Mouse (Mus musculus): ENCODE results near the gene 2700049A03Rik. TPM values are rescaled to one million over a fixed set of nuclear protein-coding genes. Genes with fewer than 3 reads are reported as not detected.

Gene 2700049A03Rik
- polyA plus RNA-seq, 1 experiment from 2014 or later = 21.5 TPM

DNA sequence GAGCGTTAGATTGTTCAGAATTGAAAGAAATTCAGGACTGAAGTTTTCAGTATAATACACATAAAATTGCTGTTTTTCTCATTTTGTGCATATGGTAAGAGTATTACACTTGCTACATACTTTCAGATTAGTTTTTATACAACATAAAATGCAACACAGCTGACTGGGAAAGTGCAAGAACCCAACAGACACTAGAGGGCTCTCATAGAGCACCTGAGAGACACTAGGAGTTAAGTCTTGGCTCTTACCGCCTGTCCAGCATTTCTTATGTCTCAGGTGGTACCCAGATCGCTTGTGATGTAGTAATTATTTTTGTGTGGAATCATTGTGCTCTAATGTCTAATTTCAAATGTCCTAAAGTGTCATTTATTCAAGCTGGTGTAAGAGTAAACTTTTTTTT, 61.0 kb downstream of the 2700049A03Rik start:
- no peak overlapping the region for H3K4me2 ChIP-seq
- no peak for ATAC-seq (ENCODE audit: low FRiP score)
- H3K9me3 ChIP-seq = no peaks in the 10 kb centered on the region
- peaks cover 46% of the 10 kb centered on the region for H3K36me3 ChIP-seq (replicated peaks)
- no peak overlapping the region for H3K4me3 ChIP-seq (replicated peaks)
- WGBS = 77% methylated on average over 3 of the region's 3 CpGs
- H3K4me1 ChIP-seq = no peaks in the 10 kb centered on the region
- H3K27ac ChIP-seq = no peak overlapping the region
- no peak overlapping the region for H3K9ac ChIP-seq
- no peaks in the 10 kb centered on the region for H3K27me3 ChIP-seq

DNA sequence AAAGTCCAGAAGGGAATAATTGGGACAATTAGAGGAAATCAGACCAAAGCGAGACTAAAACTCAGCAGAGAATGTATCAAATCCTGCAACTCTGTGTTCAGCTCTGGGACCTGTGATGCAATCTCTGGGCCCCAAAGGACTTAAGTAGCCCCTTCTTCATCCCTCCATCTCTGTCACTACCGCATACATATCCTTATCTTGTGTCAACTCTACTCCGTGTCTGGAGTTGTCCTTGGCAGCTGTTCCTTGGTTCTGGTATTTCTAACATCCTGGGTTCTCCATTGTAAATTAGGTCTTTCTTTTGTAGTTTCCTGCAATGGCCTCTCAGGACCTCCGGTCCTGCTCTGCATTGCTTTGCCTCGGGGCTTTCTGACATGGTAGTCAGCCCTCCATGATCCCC, 65.1 kb downstream of the 2700049A03Rik start:
- H3K4me2 ChIP-seq = no peak overlapping the region
- peaks cover 35% of the 10 kb centered on the region for H3K36me3 ChIP-seq (replicated peaks)
- no peaks in the 10 kb centered on the region for H3K4me1 ChIP-seq
- H3K4me3 ChIP-seq (replicated peaks) = no peak overlapping the region
- H3K27ac ChIP-seq = no peak overlapping the region
- ATAC-seq (ENCODE audit: low FRiP score) = no peak
- H3K9me3 ChIP-seq = no peaks in the 10 kb centered on the region
- WGBS = 85% methylated on average over 5 of the region's 5 CpGs
- H3K27me3 ChIP-seq = no peaks in the 10 kb centered on the region
- no peak overlapping the region for H3K9ac ChIP-seq

DNA sequence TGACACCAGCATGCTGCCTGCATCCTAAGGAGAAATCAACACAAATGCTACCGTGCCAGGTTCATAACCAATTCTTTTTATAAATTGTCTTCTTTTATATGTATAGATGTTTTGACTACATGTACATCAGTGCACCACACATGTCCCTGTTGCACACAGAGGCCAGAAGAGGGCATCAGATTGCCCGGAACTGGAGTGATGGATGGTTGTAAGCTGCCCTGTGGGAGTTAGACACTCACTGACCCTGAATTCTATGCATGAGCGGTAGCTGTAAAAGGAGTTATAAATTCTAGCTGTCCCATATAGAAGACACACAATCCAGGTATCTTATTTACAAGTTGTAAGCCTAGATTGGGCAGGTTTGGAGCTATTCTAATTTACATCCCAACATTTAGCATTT, 67.7 kb downstream of the 2700049A03Rik start:
- 89% methylated on average over 3 of the region's 3 CpGs for WGBS
- Histone ChIP-seq H3K9me3 (no peaks in the 10 kb centered on the region), H3K4me2 (no peak overlapping the region), H3K4me1 (no peaks in the 10 kb centered on the region), H3K4me3 (replicated peaks) (no peak overlapping the region), H3K36me3 (replicated peaks) (peaks cover 35% of the 10 kb centered on the region), H3K27ac (no peak overlapping the region), H3K27me3 (no peaks in the 10 kb centered on the region), H3K9ac (no peak overlapping the region)
- ATAC-seq (ENCODE audit: low FRiP score) = no peak

DNA sequence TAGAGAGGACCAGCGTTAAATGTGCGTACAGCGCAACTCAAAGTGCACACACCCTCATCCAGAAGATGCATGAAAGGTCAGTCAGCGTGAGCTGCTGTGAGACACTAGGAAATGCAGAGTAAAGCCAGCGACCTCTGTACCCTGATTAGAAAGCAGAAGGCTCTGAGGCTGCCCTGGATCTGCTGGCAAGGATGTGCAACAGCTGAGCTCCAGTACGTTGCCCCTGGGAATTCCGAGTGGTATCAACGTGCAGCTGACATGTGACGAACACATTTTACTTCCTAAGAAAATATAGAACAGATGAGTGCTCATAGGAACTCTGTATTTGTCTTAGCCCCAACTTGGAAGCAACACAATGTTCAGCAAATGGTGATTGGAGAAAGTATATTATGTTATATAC, 80.5 kb downstream of the 2700049A03Rik start:
- WGBS = 85% methylated on average over 9 of the region's 9 CpGs
- Histone ChIP-seq H3K9ac (no peak overlapping the region), H3K4me1 (no peaks in the 10 kb centered on the region), H3K27me3 (no peaks in the 10 kb centered on the region), H3K9me3 (no peaks in the 10 kb centered on the region), H3K4me2 (no peak overlapping the region), H3K36me3 (replicated peaks) (peaks cover 47% of the 10 kb centered on the region), H3K4me3 (replicated peaks) (no peak overlapping the region), H3K27ac (no peak overlapping the region)
- ATAC-seq (ENCODE audit: low FRiP score) = no peak

DNA sequence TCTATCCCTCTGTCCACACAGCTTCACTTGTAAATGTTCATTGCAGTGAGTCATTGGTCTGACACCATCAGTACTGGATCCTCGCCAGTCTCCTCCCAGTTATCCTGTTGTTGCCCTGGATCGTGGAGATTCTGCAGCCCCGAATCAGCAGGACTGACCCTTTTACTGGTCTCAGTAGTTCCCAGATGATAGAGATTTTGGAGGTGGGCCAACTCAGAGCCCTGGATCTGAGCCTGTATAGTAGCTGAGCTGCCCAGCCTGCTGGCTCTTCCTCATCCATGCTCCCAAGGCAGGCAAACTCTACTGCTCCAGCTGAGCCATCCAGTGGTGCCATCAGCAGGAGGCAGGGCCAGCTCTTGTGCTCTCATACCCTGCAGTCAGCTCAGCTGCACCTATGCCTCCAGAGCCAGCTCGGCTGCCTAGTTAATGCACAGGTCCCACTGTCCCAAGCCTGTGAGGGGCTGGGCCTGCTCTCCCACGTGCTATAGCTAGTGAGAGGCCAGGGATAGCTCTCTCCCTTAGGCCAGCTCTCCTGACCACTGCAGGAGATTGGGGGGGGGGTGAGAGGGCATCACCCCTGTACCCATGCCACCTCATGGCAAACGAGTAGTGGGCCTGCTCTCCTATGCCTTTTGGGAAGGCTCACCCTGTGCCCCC, 81.3 kb downstream of the 2700049A03Rik start:
- H3K27ac ChIP-seq = no peak overlapping the region
- no peaks in the 10 kb centered on the region for H3K9me3 ChIP-seq
- H3K9ac ChIP-seq = no peak overlapping the region
- H3K4me1 ChIP-seq = no peaks in the 10 kb centered on the region
- H3K4me3 ChIP-seq (replicated peaks) = no peak overlapping the region
- H3K4me2 ChIP-seq = no peak overlapping the region
- H3K36me3 ChIP-seq (replicated peaks) = peaks cover 53% of the 10 kb centered on the region
- H3K27me3 ChIP-seq = no peaks in the 10 kb centered on the region
- WGBS = 83% methylated on average over 6 of the region's 6 CpGs
- ATAC-seq (ENCODE audit: low FRiP score) = no peak

DNA sequence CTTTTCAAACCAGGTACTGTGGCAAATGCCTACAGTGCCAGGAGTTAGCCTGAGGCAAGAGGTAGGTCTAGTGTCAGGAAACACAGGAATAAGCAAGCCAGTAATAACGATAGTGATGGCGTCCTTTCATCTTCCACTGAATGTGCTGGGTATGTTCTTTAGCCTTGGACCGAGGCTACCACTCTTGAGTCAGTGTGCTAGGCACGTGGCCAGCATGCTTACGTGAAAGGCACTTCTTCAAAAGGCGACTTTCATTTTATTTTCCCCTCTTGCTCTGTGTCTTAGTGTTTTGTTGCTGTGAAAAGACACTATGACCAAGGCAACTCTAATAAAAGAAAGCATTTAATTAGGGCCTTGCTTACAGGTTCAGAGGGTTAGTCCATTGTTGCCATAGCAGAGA, 86.1 kb downstream of the 2700049A03Rik start:
- no peaks in the 10 kb centered on the region for H3K4me1 ChIP-seq
- no peak overlapping the region for H3K4me2 ChIP-seq
- peaks cover 45% of the 10 kb centered on the region for H3K36me3 ChIP-seq (replicated peaks)
- H3K4me3 ChIP-seq (replicated peaks) = no peak overlapping the region
- H3K9ac ChIP-seq = no peak overlapping the region
- WGBS = 87% methylated on average over 6 of the region's 6 CpGs
- ATAC-seq (ENCODE audit: low FRiP score) = no peak
- H3K27ac ChIP-seq = no peak overlapping the region
- no peaks in the 10 kb centered on the region for H3K27me3 ChIP-seq
- H3K9me3 ChIP-seq = no peaks in the 10 kb centered on the region

DNA sequence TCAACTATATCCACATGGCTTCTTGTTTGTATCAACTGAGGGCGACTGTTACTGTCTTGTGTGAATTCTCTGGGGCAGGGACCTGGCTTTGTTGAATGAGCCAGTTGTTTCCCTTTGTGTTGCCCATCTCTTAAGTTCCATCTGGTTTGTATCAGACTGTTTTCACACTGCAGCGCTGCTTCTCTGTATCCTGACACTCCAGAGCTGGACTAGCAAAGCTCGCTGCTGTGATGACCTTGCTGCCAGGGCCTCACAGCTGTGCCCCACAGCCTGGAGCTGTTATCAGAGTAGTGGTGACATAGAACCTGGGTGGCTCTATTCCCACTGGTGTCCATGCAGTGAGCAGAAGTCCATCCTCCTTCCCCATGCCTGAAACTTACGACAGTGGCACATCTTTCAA, 91.1 kb downstream of the 2700049A03Rik start:
- 74% methylated on average over 4 of the region's 4 CpGs for WGBS
- no peak overlapping the region for H3K9ac ChIP-seq
- no peak for ATAC-seq (ENCODE audit: low FRiP score)
- H3K4me2 ChIP-seq = no peak overlapping the region
- H3K36me3 ChIP-seq (replicated peaks) = peaks cover 20% of the 10 kb centered on the region
- no peak overlapping the region for H3K4me3 ChIP-seq (replicated peaks)
- no peaks in the 10 kb centered on the region for H3K4me1 ChIP-seq
- no peaks in the 10 kb centered on the region for H3K27me3 ChIP-seq
- H3K9me3 ChIP-seq = no peaks in the 10 kb centered on the region
- H3K27ac ChIP-seq = no peak overlapping the region

DNA sequence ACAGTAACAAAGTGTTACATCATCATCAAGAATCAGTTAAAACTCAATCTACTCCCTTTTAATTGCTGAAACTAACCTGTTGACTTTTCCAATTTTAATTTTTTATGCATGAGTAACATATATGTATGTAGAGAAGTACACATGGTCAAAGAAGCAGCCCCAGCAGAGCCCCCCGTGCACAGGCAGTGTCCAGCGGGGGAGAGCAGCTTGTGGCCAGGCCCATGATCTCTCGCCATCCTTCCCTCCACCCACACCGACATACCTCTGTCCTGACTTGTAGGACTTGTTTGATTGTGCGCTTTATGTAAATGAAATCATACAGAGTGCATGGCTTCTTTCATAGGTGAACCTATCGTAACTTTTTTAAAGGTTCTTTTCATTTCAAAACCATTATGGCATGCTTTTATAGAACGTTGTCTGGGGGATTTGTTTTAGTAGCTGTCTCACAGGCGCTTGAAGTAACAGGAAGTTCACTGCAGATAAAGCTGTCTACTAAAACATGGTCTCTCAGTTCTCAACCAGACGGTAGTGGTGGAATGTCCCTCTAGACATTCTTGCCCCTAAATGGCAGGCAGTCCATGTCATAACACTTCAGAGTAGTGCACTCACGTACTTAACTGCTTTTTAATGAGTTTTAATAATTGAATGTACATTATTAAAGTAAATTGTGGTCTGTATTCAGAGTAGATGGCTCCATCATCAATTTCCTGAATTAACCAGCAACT, 92.4 kb downstream of the 2700049A03Rik start:
- no peak overlapping the region for H3K27ac ChIP-seq
- no peak for ATAC-seq (ENCODE audit: low FRiP score)
- no peaks in the 10 kb centered on the region for H3K9me3 ChIP-seq
- H3K4me3 ChIP-seq (replicated peaks) = no peak overlapping the region
- H3K4me1 ChIP-seq = no peaks in the 10 kb centered on the region
- H3K9ac ChIP-seq = no peak overlapping the region
- WGBS = 83% methylated on average over 10 of the region's 10 CpGs
- H3K4me2 ChIP-seq = no peak overlapping the region
- peaks cover 14% of the 10 kb centered on the region; the same call in 1 of the 2 replicates for H3K36me3 ChIP-seq (replicated peaks)
- no peaks in the 10 kb centered on the region for H3K27me3 ChIP-seq

DNA sequence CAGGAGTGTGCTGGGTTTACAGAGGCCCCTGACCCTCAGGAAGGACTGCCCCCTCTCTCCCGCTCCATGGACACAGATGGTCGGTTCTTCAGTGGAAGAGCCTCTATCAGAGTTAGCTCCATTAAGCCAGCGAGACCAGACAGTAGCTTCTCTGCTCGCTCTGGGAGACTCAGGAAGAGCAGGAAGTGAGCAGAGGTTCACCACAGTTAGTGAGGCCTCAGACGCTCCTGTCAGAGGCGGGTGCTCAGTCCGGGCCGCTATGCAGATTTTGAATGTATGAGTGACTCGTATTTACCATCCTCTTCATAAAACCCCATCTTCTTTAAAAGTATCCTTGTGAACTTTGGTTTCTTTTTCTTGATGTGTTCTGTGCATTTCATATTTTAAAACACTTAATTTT, 94.9 kb downstream of the 2700049A03Rik start:
- H3K27me3 ChIP-seq = no peaks in the 10 kb centered on the region
- WGBS = 88% methylated on average over 9 of the region's 9 CpGs
- H3K27ac ChIP-seq = no peak overlapping the region
- no peaks in the 10 kb centered on the region for H3K9me3 ChIP-seq
- H3K4me2 ChIP-seq = no peak overlapping the region
- H3K9ac ChIP-seq = no peak overlapping the region
- no peak overlapping the region for H3K4me3 ChIP-seq (replicated peaks)
- H3K36me3 ChIP-seq (replicated peaks) = 0 out of 2 replicates have a peak, but pooled peaks cover 4% of the 10 kb centered on the region
- H3K4me1 ChIP-seq = no peaks in the 10 kb centered on the region
- ATAC-seq (ENCODE audit: low FRiP score) = no peak

DNA sequence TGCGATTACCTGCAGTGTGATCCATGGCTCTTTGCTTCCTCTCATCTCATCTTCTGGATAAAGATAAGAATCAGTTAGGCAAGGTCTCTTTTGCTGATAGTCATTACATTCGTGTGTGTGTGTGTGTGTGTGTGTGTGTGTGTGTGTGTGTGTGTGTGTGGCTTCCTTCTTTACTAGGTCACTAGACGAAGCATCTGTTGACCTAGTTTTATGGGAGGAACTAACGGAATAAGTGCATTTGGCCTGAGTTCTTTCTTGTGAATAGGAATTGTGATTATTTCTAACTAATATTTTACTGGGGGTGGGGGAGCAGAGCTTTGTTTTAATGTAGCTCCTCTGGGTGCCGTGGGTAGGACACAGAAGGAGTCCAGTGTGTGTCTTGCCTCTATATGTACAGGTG, 96.8 kb downstream of the 2700049A03Rik start:
- no peak for ATAC-seq (ENCODE audit: low FRiP score)
- no peaks in the 10 kb centered on the region for H3K4me1 ChIP-seq
- H3K9me3 ChIP-seq = no peaks in the 10 kb centered on the region
- whole genome bisulfite sequencing = 88% methylated on average over 5 of the region's 5 CpGs
- no peak overlapping the region for H3K4me2 ChIP-seq
- H3K27me3 ChIP-seq = no peaks in the 10 kb centered on the region
- no peak overlapping the region for H3K4me3 ChIP-seq (replicated peaks)
- H3K36me3 ChIP-seq (replicated peaks) = 0 out of 2 replicates have a peak, but pooled peaks cover 4% of the 10 kb centered on the region
- no peak overlapping the region for H3K9ac ChIP-seq
- H3K27ac ChIP-seq = no peak overlapping the region

DNA sequence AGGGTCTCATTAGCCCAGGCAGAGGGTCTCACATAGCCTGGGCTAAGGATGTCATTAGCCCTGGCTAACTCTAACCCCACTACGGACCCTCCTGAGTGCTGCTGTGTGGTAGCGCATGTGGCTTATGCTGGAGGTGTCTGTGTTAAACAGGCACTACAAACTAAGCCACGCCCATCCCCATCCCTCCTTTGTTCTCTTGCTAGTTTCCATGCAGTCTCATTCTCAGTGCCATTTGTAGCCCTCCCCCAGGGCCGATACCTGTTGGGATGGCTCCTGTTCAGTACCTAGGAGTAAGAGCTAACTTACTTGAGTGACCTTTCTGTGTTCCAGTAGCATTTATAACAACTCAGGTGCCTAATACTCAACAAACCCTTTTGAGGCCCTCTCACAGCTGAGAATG, 100.4 kb downstream of the 2700049A03Rik start:
- 77% methylated on average over 4 of the region's 4 CpGs for WGBS
- Histone ChIP-seq H3K4me3 (replicated peaks) (no peak overlapping the region), H3K4me1 (no peaks in the 10 kb centered on the region), H3K9me3 (peaks cover 2% of the 10 kb centered on the region; the same call in 1 of the 2 replicates), H3K36me3 (replicated peaks) (peaks cover 15% of the 10 kb centered on the region), H3K9ac (no peak overlapping the region), H3K4me2 (no peak overlapping the region), H3K27me3 (no peaks in the 10 kb centered on the region), H3K27ac (no peak overlapping the region)
- no peak for ATAC-seq (ENCODE audit: low FRiP score)

DNA sequence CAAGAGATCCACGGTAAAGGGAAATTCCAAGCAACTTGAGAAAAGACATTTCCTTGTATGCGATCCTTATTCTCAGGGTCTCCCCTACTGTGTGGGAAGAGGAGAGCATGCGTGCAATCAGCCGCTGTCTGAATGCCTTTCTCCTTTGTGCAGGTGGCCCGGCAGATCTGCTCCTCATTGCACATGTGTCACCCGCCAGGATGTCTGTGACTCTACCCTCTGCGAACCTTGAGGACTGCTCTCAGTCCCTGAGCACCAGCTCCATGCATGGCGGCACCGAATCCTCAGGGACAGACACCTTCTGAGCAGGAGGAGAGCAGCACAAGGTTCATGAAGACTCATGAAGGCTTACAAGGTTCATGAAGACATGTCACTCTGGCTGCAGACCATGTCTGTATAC, 106.1 kb downstream of the 2700049A03Rik start:
- ATAC-seq (ENCODE audit: low FRiP score) = no peak
- 83% methylated on average over 9 of the region's 9 CpGs for WGBS
- peaks cover 45% of the 10 kb centered on the region for H3K36me3 ChIP-seq (replicated peaks)

More for the DNA sequence above, 106.1 kb downstream of the 2700049A03Rik start:
- Histone ChIP-seq H3K27ac (no peak overlapping the region), H3K27me3 (no peaks in the 10 kb centered on the region), H3K4me1 (no peaks in the 10 kb centered on the region), H3K9me3 (peaks cover 11% of the 10 kb centered on the region), H3K4me2 (no peak overlapping the region), H3K4me3 (replicated peaks) (no peak overlapping the region), H3K9ac (no peak overlapping the region)

Measured in forebrain, embryonic 12.5 days (tissue).